Mouse (Mus musculus) liver, adult 2 months (tissue): ENCODE data around the gene Pdia6.

Experiments
- CTCF ChIP-seq: fragments of 200-500 bp; IDR thresholded peaks from 2 replicates; pipeline ENCODE4 v1.5.1; 2011; ENCODE audit warnings: low read depth, low read length, control low read depth
- POLR2A ChIP-seq: fragments of 200-500 bp; IDR thresholded peaks from 2 replicates; pipeline ENCODE4 v1.6.1; 2011; ENCODE audit warnings: low read length, control low read depth; ENCODE audit not compliant: insufficient read depth; ENCODE audit errors: extremely low read depth

- TF ChIP-seq CTCF, result no peak
- no peak for TF ChIP-seq POLR2A
These were observed 35.8 kb upstream of the Pdia6 start for GRCm38 (mm10) chr12:17230581-17230980.
